Mouse (Mus musculus): Measurements from ENCODE around the gene Lilrb4a.

DNA sequence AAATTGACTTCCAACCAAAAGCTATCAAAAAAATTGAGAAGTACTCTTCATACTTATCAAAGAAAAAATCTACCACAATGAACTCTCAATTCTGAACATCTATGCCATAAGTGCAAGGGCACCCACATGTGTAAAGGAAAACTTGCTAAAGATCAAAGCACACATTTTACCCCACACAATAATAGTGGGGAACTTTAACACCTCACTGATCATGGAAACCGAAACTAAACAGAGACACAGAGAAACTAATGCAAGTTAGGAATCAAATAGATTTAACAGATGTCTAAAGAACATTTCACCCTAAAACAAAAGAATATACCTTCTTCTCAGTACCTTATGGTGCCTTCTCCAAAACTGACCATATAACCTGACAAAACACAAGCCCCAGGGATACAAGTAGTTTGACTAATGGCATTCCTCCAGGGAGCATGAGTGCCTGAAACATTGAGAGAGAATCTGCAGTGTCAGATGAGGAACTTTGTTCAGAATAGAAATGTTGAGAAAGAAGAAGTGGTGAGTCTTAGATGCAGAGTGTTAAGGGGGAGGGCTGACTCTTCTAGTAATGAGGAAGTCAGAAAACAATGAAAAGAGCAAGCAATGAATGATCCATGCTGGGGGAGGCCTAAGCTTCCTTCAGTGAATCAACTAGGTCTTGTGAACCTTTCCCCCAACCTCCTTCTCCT, 37.0 kb upstream of the Lilrb4a start:
- TF ChIP-seq POLR2A (IDR thresholded peaks at IDR 0.05; ENCODE audit: borderline replicate concordance, extremely low read depth, low read depth, low read length) (no peak), CTCF (IDR thresholded peaks at IDR 0.05; ENCODE audit: insufficient read depth, low read length) (no peak)
